Mouse (Mus musculus): ENCODE data around the gene Rarb.

GRCm38 (mm10) chr14:16604469-16605064 is 214.4 kb downstream of the Rarb start:
- TF ChIP-seq EP300 (IDR thresholded peaks at IDR 0.05; ENCODE audit: insufficient read depth, low read depth, low read length) (no peak), POLR2A (IDR thresholded peaks at IDR 0.05; ENCODE audit: insufficient read depth, low read length) (no peak), CTCF (IDR thresholded peaks at IDR 0.05; ENCODE audit: low read depth, low read length) (no peak)
